Mouse (Mus musculus) heart, postnatal 10 days (tissue): ENCODE measurements around the gene Nek6. TPM values are rescaled to one million over a fixed set of nuclear protein-coding genes. Genes with fewer than 3 reads are reported as not detected.
A peak's percentile ranks its signal among the peaks of the same experiment; 100 is the strongest.

Source experiments
- DNase-seq, 2 experiments: peaks; one replicate each; pipeline ENCODE4 v3.0.0; 2021
- intact Hi-C: fragments of 180-260 bp; cut with DNase I; formaldehyde crosslinking; loops from one replicate; pipeline ENCODE4 v1.15.1; 2025
- total RNA-seq, 2 experiments: library from RNA; stranded (reverse); gene quantifications; 2 replicates each; pipeline ENCODE4 v1.2.3; 2021

Nek6 gene
- total RNA-seq, 2 experiments from 2014 or later: 10.6 to 15.2 TPM

DNA sequence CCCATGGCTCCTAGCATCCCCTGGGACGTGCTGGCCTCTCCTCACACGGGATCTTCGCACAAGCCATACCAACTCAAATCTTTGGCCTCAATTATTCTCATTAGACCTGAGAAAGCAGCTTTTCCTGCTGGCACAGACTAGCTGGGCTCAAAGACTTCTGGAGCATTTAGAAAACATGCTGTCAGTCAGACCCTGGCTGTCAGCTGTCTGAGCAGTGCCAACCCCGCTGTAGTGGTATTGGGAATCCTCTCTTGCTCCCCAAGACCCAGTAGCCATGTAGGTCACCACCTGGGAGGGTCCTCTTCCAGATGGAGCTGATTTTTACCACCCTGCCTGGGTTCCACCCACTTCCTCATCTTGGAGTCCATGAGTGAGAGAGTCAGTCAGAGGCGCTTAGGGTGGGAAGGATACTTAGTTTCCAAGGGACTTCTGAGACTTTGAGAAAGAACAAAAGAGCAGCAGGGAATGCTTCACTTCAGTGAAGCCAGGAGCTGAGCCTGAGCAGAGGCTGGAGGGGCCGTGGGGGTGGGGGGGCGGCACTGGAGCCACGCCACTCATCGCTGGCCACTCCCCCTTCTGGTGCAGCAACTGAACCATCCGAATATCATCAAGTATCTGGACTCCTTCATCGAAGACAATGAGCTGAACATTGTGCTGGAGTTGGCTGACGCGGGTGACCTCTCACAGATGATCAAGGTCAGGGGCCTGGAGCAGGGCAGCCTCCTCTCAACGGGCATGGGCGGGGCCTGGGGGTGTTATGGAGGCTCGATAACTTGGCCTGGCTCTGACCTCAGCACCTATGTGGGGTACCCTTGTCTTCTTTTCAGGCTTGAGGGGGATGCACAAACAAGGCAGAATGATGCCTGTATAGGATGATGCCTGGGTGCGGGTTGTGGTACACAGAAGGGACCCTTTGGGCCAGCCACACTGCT lies 49.1 kb downstream of the Nek6 start:
- DNase-seq: no peak
- intact Hi-C loops: no loop called here

DNA sequence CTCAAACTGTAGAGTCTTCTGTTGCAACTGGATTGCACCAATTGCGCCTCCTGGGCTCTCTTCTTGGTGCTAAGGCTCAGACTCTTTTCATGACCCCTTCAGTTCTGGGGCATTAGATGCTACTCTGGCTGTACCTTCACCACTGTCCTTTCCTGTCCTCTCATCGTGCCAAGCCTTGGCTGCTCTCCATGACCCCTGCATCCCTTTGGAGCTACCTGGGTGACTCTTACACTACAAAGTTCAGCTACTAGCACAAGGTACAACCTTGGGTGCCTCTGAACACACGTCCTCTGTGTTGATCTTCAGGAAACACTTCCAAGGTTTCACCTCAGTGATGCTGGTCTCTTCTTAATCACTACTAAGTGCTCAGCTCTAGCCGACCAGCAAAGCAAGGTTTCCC lies 51.2 kb downstream of the Nek6 start:
- intact Hi-C loops: no loop called here

DNA sequence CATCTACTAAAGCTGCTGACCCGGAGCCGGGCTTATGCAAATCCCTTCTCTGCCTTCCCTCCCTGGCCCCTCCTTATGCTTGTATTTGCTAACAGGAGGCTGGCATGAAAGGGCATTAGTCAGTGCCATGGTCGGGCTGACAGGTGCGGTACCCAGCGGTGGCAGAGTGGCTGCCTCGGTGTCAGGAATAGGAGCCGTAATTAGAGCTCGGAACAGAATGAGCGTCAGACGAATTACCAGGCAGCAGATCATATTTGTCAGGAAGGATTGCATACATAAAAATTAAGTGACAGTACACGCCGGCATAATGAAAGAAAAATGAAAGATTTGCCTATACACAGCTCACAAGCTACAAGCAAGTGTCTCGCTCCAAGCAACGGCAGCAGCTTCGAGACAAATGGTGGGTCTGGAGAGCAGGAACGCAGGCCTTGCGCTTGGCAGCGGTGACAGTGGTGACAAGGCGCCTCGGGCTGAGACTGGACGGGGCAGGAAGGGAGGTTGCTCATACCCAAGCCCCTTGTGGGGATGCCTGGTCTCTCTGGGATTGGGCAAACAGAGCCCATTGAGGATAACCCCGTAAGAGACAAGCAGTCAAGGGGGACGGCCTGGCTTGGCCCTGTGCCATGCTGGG lies 60.6 kb downstream of the Nek6 start:
- DNase-seq: no peak

More for the DNA sequence above, 51.2 kb downstream of the Nek6 start:
- DNase-seq: no peak

DNA sequence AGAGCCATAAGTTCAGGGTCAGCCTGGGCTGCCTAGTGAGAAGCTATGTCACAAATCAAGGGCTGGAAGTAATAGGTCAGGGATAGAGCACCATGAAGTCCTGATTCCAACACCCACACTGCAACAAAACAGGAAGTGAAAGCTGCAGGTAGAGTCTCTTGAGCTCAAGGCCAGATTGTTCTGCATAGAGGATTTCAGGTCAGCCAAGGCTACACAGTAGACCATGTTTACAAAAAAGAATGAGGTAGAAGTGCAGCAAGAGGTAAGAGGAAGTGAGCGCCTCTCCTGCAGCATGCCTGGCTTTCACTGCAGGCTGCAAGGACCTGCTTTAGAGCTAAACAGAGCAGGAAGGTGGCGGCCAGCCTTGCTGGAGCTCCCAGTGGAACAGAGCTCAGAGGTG lies 63.3 kb downstream of the Nek6 start:
- DNase-seq: no peak
- intact Hi-C loops: no loop called here

More for the DNA sequence above, 60.6 kb downstream of the Nek6 start:
- intact Hi-C loops: no loop called here

DNA sequence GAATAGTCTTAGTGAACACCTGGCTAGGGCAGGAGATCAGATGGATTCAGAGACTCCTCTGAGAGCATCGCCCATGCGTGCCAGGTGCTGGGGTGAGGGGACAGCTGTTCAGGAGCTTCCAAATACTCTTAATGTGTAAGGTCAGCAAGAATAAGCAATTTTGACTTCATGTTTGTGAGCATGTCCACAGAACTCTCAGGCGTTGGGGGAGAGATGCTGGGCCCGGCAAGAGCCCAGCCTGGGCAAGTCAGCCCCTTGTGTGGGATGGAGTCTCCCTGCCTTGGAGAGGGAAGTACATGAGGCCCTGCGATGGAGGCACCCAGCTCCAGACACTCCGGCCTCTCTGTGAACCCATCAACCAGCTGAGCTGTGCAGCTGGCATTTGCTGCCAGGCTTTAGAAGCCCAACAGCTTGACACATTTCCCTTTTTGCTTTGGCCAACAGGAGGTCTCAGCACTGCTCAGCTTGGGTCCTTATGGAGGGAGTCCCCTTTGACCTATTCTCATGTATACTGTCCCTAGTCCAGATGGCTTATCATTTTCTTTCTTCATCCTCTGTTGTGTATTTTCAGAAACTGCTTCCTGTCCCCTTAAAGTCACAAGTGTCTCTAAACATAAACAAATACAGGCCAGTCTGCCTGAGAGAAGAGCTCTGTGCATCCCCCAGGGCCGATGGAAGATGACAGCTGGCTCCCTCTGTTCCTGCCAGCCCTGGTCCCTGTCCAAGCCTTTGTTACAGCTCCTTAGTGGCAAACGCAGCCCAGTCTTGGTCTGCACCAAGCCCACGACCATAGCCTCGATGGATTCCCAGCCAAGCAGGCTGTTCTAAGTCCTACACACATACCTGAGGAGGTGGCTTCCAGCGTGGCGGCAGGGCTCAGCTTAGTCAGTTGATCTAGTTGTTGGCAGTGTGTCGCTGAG lies 67.4 kb downstream of the Nek6 start:
- peak in 1 of 2 experiments; percentile 15 for DNase-seq
- intact Hi-C loops: no loop called here

DNA sequence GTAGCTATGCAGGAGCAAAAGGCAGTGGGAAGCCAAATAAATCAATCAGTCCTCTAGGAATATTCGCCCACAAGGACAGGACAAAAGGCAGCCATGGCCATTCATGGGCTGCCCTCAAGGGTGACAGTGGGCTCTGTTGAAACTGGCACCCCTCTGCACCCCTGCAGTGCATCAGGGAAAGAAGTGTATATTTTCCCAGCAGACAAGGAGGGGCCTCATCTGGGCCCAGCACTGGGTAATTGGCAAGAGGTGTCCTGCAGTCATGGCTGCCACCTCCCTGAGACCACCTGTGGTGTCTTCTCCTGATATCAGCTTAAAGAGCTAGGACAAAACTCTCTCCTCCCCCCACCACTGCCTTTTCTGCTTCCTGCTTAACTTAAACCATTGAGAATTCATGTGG lies 68.1 kb downstream of the Nek6 start:
- no peak for DNase-seq
- intact Hi-C loops: no loop called here

DNA sequence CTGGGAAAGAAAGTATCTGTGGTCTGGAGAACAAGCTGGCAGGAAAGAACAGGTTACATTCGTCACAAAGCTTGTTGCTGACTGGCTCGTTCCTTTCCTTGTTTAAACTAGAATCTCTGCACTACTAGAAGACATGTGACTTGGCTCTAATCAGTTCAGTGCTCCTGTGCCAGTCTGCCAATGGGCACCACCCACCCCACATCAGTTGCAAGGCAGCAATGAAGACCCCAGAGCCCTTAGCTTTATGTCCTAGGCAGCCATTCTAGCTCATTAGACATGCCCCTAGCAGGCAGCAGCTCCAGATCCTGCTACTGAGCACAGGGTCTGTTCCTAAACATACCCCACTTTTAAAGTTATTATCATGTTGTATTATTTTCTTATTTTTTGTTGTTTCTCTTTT lies 72.5 kb downstream of the Nek6 start:
- no peak for DNase-seq
- intact Hi-C loops: no loop called here

DNA sequence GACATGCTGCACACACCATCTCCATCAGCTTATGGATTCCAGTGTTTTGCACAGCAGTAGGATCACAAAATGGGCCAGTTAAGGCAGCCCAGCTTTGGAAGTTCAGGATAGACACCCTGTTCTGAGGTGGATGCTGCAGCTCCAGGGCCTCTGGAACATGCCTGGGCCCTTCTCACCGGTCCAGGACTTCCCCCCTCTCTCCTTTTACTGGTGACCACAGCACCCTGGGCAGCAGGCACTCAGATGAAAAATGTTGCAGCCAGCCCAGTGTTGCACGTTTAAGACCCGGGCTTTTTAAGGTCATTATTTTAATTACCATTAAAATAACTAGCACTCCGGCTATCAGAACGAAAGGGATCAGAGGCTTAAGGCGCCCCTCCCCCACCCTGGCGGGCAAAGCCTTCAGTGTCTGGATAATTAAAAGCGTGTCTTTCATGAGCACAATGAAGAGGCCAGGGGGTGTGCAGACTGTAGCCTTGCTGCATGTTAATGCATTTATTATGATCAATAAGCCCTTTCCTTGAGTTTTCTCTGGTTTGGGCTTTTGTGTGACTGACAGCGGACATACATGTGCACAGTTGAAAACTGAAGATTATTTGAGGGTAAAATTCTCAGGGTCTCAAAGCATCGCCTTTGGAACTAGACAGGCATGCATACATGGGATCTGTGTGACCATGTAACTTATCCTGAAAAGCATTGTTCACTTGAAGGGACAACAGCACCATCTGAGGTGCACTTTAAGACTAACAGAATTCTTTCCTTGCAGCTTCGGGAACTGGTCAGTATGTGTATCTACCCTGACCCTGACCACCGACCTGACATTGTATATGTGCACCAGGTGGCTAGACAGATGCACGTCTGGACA lies 73.3 kb downstream of the Nek6 start:
- no peak for DNase-seq
- intact Hi-C loops: no loop called here

DNA sequence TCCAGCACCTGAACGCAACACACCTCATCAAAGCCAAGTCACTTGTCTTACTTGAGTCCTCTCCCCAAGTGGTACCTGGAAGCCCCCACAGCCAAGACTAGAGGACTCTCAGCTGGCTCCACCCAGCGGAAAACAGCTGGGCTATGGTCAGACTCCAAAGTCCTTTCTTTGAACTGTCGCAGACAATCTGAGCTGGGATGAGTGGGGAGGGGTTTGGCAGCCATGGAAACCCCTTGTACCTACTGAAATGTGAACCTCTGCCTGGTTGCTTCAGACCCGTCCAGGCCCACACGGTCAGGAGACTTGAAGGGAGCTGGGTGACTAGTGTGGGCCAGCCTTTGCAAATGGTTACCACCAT lies 73.9 kb downstream of the Nek6 start:
- no peak for DNase-seq
- intact Hi-C loops: no loop called here

DNA sequence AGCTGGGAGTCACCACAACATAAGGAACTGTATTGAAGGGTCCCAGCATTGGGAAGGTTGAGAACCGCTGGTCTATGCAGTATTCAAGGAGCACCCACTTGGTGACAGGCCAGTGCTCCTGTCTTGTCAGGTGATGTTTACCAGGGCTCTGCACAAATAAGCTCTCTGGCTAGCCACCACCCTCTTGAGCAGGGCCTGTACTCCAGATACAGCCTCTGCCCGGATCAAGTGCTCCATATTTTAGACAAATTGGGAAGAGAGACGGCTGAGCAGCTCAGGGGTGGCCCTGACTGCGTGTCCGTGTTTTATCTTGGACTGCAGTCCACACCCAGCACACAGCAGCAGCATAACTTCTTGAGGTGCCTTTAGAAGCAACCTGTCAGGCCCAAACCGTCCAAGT lies 75.3 kb downstream of the Nek6 start:
- DNase-seq: no peak
- intact Hi-C loops: no loop called here

DNA sequence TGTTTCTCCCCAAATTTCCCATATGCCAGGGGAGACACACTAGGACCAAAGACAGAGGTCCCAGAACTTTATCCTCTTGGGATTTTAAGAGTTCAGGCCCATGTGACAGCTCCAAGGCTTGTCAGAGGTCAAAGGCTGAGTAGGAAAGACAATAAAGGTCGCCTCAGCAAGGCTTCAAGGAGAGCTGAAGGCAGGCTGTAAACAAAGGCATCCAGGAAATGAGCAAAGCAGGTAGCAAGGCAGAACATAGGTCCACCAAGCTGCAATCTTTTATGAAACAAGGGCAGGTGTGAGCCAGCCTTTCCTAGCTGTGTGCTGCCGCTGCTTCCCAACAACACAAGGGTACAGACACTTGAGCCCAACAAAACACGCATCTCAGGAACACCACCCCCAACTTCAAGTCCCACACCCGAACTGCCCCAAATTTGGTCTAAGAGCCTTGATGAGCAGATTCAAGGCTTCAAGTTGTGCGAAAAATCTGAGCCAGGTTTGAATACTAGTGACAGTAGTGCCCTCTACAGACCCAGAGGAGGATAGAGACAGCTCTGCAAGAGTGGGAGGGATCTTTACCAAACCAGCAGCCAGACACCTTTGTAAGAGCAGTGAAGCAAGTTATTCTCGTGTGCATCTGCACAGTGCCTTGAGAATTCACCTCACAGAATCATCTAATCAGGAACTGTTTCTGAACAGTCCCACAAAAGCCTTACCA lies 80.5 kb downstream of the Nek6 start:
- peak; percentile 21 to 39 for DNase-seq
- intact Hi-C loops: loop anchor here (2.0 to 5.0 kb wide), 3 partner anchors 80 to 665 kb away; partner anchors contain the start of gene Nek6

DNA sequence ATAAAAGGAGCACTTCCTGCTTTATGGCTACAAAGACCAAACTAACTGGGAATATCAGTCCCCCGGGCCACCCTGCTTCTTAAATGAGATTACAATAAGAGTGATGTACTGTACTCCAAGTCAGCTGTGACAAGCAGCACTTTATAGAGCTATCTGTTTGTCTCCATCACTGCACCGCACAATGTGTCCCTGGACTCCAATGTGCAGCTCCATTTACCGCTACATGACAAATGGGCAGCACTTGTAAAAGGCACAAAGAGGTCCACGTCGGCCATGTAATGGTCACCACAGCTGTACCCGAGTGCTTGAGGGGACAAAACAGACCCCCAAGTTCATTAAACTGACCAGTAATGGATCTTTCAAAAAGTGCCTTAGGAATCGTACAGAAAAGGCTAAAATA lies 83.4 kb downstream of the Nek6 start:
- DNase-seq: no peak
- intact Hi-C loops: loop anchor here (5.0 kb wide), 2 partner anchors 83 to 668 kb away; partner anchors contain the start of gene Nek6

DNA sequence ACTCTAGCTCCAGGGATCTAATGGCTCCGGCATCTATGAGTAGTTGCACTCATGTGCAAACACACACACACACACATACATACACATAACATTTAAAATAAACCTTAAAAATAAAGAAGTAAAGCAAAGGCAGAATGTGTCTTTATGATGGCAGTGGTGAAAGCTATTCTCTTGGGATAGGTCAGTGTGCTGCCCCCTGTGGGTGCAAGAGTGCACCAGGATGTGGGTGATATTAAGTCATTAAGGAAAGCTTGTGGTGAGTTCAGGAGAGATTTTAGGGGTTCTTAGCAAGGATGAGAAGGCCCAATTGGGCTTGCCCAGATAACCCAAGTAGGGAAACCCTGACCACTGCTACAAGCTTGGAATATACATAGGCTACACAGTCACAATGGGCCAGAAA lies 86.5 kb downstream of the Nek6 start:
- no peak for DNase-seq
- intact Hi-C loops: no loop called here

DNA sequence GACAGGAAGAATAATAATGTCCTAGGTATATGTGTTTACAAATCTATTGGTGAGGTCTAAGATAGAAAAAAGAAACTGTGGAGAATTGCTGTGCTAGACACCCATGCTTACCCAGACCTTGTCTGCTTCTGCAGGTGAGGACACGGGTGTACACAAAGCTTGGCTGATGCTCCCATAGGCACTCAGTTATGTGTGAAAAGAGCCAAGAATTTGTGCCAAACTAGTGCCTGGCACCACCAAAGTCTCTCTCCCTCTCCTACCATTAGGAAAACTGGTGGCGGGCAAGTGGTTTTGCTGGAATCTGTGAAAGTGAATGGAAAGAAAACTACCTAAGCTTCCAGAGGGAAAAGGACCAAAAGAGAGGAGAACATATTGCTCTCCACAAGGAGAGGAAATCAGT lies 87.0 kb downstream of the Nek6 start:
- intact Hi-C loops: no loop called here

DNA sequence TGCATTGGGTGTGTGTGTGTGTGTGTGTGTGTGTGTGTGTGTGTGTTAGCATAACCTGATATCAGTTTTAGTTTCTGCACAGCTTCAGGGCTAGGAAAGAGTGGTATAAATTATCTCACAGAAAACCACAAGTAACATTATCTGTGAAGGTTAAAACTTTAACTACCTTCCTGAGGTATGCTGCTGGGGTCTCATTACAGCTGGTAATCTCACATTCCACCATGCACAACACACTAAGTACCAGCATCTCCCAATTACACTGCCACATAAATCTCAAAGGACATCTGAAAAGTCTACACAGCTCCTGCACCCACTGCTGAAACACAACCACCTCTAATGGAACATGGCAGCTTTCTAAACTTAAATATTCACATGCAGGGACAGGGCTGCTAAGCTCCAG lies 89.4 kb downstream of the Nek6 start:
- intact Hi-C loops: no loop called here

More for the DNA sequence above, 87.0 kb downstream of the Nek6 start:
- DNase-seq: no peak

DNA sequence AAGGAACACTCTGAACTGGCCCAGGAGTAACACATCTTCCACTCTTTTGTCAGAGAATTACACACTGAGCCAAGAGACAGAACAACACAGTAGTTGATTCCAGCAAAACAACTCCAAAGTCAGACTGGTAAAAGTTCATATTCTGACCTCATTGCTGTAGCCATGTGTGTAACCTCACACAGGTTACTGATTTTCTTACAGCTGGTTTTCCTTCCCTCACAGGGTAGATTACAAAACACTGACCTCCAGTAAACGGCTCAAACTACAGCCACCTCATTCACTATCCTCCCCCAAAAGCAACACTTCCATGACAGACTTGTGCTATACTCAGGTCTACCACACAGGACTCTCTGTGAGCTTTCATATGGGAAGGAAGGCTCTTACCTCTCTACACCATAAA lies 96.3 kb downstream of the Nek6 start:
- intact Hi-C loops: no loop called here
- DNase-seq: no peak

More for the DNA sequence above, 89.4 kb downstream of the Nek6 start:
- DNase-seq: no peak

DNA sequence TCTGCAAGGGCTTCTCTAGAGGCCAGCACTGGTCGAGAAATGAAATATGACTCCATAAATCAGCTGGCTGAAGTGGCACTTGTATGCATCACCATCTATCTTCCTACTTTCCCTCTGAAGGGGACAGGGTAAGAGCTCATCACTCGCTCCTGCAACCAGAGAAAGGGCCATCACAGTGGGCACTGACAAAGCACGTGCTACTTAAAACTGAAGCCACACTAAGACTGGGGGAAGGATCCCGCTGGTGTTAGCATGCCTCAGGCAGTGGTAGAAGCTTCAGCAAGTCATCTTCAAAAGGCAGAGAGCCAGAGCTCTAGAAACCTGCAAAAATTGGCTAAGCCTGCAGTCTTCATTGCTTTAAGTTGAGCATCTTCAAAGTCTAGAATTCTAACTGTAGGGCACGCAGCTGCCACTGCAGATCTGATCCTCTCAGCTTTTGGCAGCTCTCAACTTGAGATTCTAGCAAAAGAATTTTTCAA lies 97.4 kb downstream of the Nek6 start:
- no peak for DNase-seq

DNA sequence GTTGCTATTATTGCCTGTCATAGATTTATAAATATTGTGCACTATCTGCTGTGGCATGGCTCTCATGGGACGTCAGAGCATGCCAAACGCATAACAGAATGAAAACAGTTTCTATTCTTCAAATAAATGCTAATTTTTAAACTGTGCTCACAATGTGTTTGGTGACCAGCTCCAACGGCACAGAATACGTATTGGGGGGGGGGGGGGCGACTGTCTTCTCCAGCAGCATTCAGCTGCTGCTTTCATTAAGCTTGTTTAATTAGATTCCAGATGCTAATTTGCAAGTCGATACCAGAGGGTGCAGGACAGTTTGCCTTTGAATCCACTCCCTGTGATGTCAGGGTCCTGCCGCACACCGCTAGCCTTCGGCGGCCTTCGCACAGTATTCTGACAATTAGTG lies 97.9 kb downstream of the Nek6 start:
- intact Hi-C loops: no loop called here

More for the DNA sequence above, 97.4 kb downstream of the Nek6 start:
- intact Hi-C loops: no loop called here

DNA sequence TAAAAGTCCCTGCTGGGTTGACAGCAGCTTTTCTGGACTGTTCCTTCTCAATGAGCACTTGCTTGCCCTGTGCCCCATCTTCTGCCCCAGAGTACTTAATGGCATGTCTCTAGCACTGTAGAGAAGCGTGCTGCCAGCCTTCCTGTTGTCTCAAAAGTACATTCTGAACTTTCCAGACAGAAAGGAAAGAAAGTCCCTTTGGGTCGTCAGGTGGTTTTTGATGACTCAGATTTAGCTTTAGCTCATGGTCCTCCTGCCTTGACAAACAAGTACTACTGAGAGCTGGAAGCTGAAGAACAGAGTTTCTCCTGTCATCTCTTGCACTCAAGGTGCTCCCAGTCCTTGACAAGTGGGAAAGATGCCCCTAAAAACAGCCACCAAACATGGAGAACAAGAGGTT lies 98.7 kb downstream of the Nek6 start:
- DNase-seq: no peak
- intact Hi-C loops: no loop called here

More for the DNA sequence above, 97.9 kb downstream of the Nek6 start:
- DNase-seq: no peak
